Mouse (Mus musculus) neural tube, embryonic 14.5 days (tissue): Measurements from ENCODE around the gene Kmt2c. TPM values are rescaled to one million over a fixed set of nuclear protein-coding genes. Genes with fewer than 3 reads are reported as not detected.

Experiments
- ATAC-seq: fragments of 200-750 bp; cut with Nextera tagmentation; 2 replicates; pipeline ENCODE4 v1.8.0; 2017; ENCODE audit warnings: low read depth, mild to moderate bottlenecking, moderate TSS enrichment, moderate library complexity
- H3K27ac ChIP-seq: fragments of 300-500 bp; sonication (generic); 2 replicates; pipeline ENCODE4 v1.5.1; 2014; ENCODE audit warnings: low read depth, mild to moderate bottlenecking, control low read depth, low read length, moderate library complexity, mixed read lengths
- H3K27me3 ChIP-seq: fragments of 300-500 bp; sonication (generic); 2 replicates; pipeline ENCODE4 v1.6.1; 2014; ENCODE audit warnings: low read length; ENCODE audit not compliant: control insufficient read depth, insufficient read depth
- H3K36me3 ChIP-seq: fragments of 300-500 bp; sonication (generic); 2 replicates; pipeline ENCODE4 v1.6.1; 2014; ENCODE audit warnings: low read length, mixed read lengths; ENCODE audit not compliant: control insufficient read depth, insufficient read depth
- H3K4me1 ChIP-seq: fragments of 300-500 bp; sonication (generic); 2 replicates; pipeline ENCODE4 v1.6.1; 2014; ENCODE audit warnings: low read length; ENCODE audit not compliant: control insufficient read depth, insufficient read depth
- H3K4me2 ChIP-seq: fragments of 300-500 bp; sonication (generic); 2 replicates; pipeline ENCODE4 v1.6.1; 2014; ENCODE audit warnings: mild to moderate bottlenecking, low read depth, low read length, control low read depth
- H3K4me3 ChIP-seq: fragments of 300-500 bp; sonication (generic); 2 replicates; pipeline ENCODE4 v1.5.1; 2014; ENCODE audit warnings: low read depth, low read length, control low read depth, mixed read lengths
- H3K9ac ChIP-seq: fragments of 300-500 bp; sonication (generic); replicated peaks from 2 replicates; pipeline ENCODE4 v1.6.1; 2014; ENCODE audit warnings: low read depth, mild to moderate bottlenecking, control low read depth, low read length, mixed read lengths
- H3K9me3 ChIP-seq: fragments of 300-500 bp; sonication (generic); 2 replicates; pipeline ENCODE4 v1.6.1; 2016; ENCODE audit warnings: low read length; ENCODE audit not compliant: control insufficient read depth
- WGBS: fragments of 180-500 bp; shearing (Covaris S2); extraction: QIAGEN DNeasy Blood & Tissue Kit; methylation state at CpG from one replicate; pipeline ENCODE4 v1.1.7; 2014; 5-methylcytosine and 5-hydroxymethylcytosine counted together
- polyA plus RNA-seq: library from polyadenylated mRNA; unstranded; fragments of >200 nt; fragmentation: Nextera tagmentation; extraction: Ambion mirVana; gene quantifications from 2 replicates; pipeline ENCODE4 v1.2.1, GENCODE M21; 2014

Kmt2c gene
- polyA plus RNA-seq, 1 experiment from 2014 or later, result 31.6 TPM

- WGBS, result 54% methylated on average over 5 of the region's 5 CpGs
Measured at GRCm38 (mm10) chr5:25526116-25526515, 27.5 kb upstream of the Kmt2c start.

DNA sequence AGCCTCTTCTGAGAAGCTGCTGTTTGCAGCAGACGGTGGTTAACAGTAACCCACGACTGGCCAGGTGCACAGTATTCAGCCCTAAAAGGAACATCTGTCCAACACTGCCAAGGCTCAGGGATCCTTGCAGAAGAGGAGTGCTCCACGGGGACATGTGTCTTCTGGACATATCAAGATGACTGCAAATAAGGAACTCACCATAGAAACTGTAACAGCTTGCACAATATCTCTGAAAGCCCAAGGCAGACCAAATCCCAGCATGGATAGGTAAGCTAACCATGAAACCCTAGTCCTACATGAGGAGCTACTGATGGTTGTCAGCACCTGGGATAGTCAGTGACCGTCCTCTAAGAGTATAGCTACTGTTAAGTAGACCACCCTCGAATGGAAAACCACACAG is 22.9 kb upstream of the Kmt2c start:
- Histone ChIP-seq H3K9me3 (no peaks in the 10 kb centered on the region), H3K27me3 (no peaks in the 10 kb centered on the region), H3K4me3 (no peak overlapping the region), H3K36me3 (no peaks in the 10 kb centered on the region), H3K4me1 (no peaks in the 10 kb centered on the region), H3K4me2 (no peak overlapping the region), H3K27ac (no peak overlapping the region), H3K9ac (no peak overlapping the region)
- no peak for ATAC-seq
- WGBS, result 92% methylated on average over 5 of the region's 5 CpGs

More at GRCm38 (mm10) chr5:25526116-25526515, 27.5 kb upstream of the Kmt2c start:
- Histone ChIP-seq H3K36me3 (no peaks in the 10 kb centered on the region), H3K4me2 (no peak overlapping the region), H3K4me3 (no peak overlapping the region), H3K9ac (no peak overlapping the region), H3K27ac (no peak overlapping the region), H3K4me1 (no peaks in the 10 kb centered on the region), H3K27me3 (no peaks in the 10 kb centered on the region), H3K9me3 (no peaks in the 10 kb centered on the region)
- no peak for ATAC-seq

DNA sequence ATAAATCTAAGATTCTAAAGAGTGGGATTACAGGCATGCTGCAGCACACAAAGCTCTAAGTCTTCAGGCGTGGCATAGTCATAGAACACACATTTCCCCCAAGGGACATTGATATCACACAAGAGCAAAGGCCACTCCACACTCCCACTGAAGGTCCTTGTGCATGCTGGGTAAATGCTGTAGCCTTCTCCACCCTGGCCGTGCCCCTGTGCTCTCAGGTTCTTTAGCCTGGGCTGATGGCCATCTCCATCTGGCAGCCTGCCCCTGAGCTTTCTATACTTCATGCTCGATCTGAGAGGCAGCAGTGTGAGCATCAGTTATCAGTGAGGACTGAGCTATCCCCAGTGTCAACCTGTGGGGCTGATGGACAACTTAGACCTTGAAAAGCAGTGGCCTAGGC is 21.2 kb upstream of the Kmt2c start:
- 79% methylated on average over 3 of the region's 3 CpGs for WGBS
- H3K36me3 ChIP-seq, result no peaks in the 10 kb centered on the region
- no peak overlapping the region for H3K4me3 ChIP-seq
- H3K9ac ChIP-seq, result no peak overlapping the region
- no peak for ATAC-seq
- no peak overlapping the region for H3K27ac ChIP-seq
- no peaks in the 10 kb centered on the region for H3K4me1 ChIP-seq
- no peak overlapping the region for H3K4me2 ChIP-seq
- no peaks in the 10 kb centered on the region for H3K9me3 ChIP-seq
- no peaks in the 10 kb centered on the region for H3K27me3 ChIP-seq

GRCm38 (mm10) chr5:25517550-25517949 is 19.0 kb upstream of the Kmt2c start:
- Histone ChIP-seq H3K36me3 (no peaks in the 10 kb centered on the region), H3K4me3 (no peak overlapping the region), H3K4me2 (no peak overlapping the region), H3K4me1 (no peaks in the 10 kb centered on the region), H3K9me3 (no peaks in the 10 kb centered on the region), H3K27me3 (no peaks in the 10 kb centered on the region), H3K27ac (no peak overlapping the region), H3K9ac (no peak overlapping the region)
- WGBS, result 81% methylated on average over 5 of the region's 5 CpGs
- ATAC-seq, result no peak

- H3K36me3 ChIP-seq, result no peaks in the 10 kb centered on the region
- H3K9me3 ChIP-seq, result no peaks in the 10 kb centered on the region
- no peak for ATAC-seq
- H3K9ac ChIP-seq, result no peak overlapping the region
- H3K27me3 ChIP-seq, result no peaks in the 10 kb centered on the region
- 96% methylated on average over 11 of the region's 11 CpGs for WGBS
- H3K4me2 ChIP-seq, result no peak overlapping the region
- H3K4me1 ChIP-seq, result no peaks in the 10 kb centered on the region
- H3K27ac ChIP-seq, result no peak overlapping the region
- H3K4me3 ChIP-seq, result no peak overlapping the region
Measured at GRCm38 (mm10) chr5:25516301-25516895, 17.8 kb upstream of the Kmt2c start.

GRCm38 (mm10) chr5:25515767-25516166 is 17.2 kb upstream of the Kmt2c start, which contains the start of gene Cct8l1:
TSS of gene Cct8l1 (plus strand) at chr5:25516067.
- Histone ChIP-seq H3K4me2 (no peak within 1 kb of the TSS), H3K9ac (no peak within 1 kb of the TSS), H3K4me3 (no peak within 1 kb of the TSS), H3K4me1 (no peaks in the 10 kb centered on the region), H3K27ac (no peak within 1 kb of the TSS), H3K27me3 (no peaks in the 10 kb centered on the region), H3K36me3 (no peaks in the 10 kb centered on the region), H3K9me3 (no peaks in the 10 kb centered on the region)
- no peak for ATAC-seq
- 93% methylated on average over 5 of the region's 5 CpGs for WGBS

GRCm38 (mm10) chr5:25506041-25506440 is 7.5 kb upstream of the Kmt2c start:
- no peak overlapping the region for H3K4me3 ChIP-seq
- 95% methylated on average over 5 of the region's 5 CpGs for WGBS
- no peak for ATAC-seq
- H3K27ac ChIP-seq, result no peak overlapping the region
- no peaks in the 10 kb centered on the region for H3K27me3 ChIP-seq
- H3K36me3 ChIP-seq, result no peaks in the 10 kb centered on the region
- H3K9ac ChIP-seq, result no peak overlapping the region
- no peaks in the 10 kb centered on the region for H3K4me1 ChIP-seq
- no peak overlapping the region for H3K4me2 ChIP-seq
- H3K9me3 ChIP-seq, result no peaks in the 10 kb centered on the region

- Histone ChIP-seq H3K9me3 (no peaks in the 10 kb centered on the region), H3K4me3 (peak overlapping the region; percentile 99; the same call in 1 of the 2 replicates), H3K4me2 (peak overlapping the region; percentile 59; the same call in 1 of the 2 replicates), H3K27me3 (peaks cover 4% of the 10 kb centered on the region; the same call in 1 of the 2 replicates), H3K9ac (no peak overlapping the region), H3K27ac (no peak overlapping the region), H3K36me3 (no peaks in the 10 kb centered on the region), H3K4me1 (peaks cover 13% of the 10 kb centered on the region; the same call in 1 of the 2 replicates)
- no peak for ATAC-seq
- WGBS, result 71% methylated on average over 7 of the region's 7 CpGs
Measured at GRCm38 (mm10) chr5:25500686-25501085, 2.1 kb upstream of the Kmt2c start.

GRCm38 (mm10) chr5:25499423-25500398 is 1.1 kb upstream of the Kmt2c start:
- H3K9me3 ChIP-seq, result no peaks in the 10 kb centered on the region
- peak overlapping the region; percentile 59 for H3K4me2 ChIP-seq
- 1% methylated on average over 89 of the region's 90 CpGs for WGBS
- ATAC-seq, result peak; percentile 88
- peaks cover 4% of the 10 kb centered on the region; the same call in 1 of the 2 replicates for H3K27me3 ChIP-seq
- peak overlapping the region; percentile 94 for H3K9ac ChIP-seq
- H3K4me3 ChIP-seq, result peak overlapping the region; percentile 99
- no peaks in the 10 kb centered on the region for H3K36me3 ChIP-seq
- peaks cover 13% of the 10 kb centered on the region; the same call in 1 of the 2 replicates for H3K4me1 ChIP-seq
- peak overlapping the region; percentile 98 for H3K27ac ChIP-seq
